Mouse (Mus musculus) kidney, adult 2 months (tissue): ENCODE measurements around the gene Bcl10.

Experiments used
- CTCF ChIP-seq: fragments of 200-500 bp; conservative IDR thresholded peaks from 2 replicates; pipeline ENCODE4 v1.5.1; 2011; ENCODE audit warnings: low read depth, mild to moderate bottlenecking, control low read depth, low read length, moderate library complexity, mixed read lengths; ENCODE audit not compliant: insufficient read depth, insufficient read length
- POLR2A ChIP-seq: fragments of 200-500 bp; IDR thresholded peaks from one replicate; pipeline ENCODE4 v1.6.1; 2011; ENCODE audit warnings: low read depth, low read length, control low read depth

DNA sequence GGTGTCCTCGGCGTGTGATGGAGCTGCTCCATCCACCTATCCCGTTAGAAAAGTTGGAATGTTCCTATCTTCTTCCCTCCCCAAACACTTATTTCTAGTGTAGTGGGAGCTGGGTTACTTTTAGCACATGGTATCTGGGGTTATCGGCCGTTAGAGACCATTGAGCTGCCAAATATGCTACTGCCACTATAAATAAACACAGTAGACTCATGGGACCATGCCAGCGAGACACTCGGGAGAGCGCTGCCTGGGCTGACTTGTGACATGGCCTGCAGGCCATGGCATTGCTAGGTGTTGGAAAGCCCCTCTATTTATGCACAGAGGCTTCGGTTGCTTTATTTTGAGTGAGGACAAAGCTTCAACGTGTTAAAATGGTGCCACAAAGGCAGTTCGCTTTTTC, 24.9 kb upstream of the Bcl10 start:
- TF ChIP-seq CTCF (no peak), POLR2A (no peak)
